Mouse (Mus musculus) kidney, adult 2 months (tissue): ENCODE results near the gene Slc8a1. TPM values are rescaled to one million over a fixed set of nuclear protein-coding genes. Genes with fewer than 3 reads are reported as not detected.

ENCODE experiments used
- DNase-seq: peaks from one replicate; pipeline ENCODE4 v3.0.0; 2021
- H3K27ac ChIP-seq: fragments of 200-500 bp; 2 replicates; pipeline ENCODE4 v1.5.1; 2012; ENCODE audit warnings: low read depth, low read length, control low read depth, inconsistent platforms; ENCODE audit not compliant: insufficient read depth
- H3K27me3 ChIP-seq: fragments of 200-500 bp; replicated peaks from 2 replicates; pipeline ENCODE4 v1.6.1; 2012; ENCODE audit warnings: mild to moderate bottlenecking, moderate library complexity, low read length, inconsistent platforms; ENCODE audit not compliant: control insufficient read depth, insufficient read depth
- H3K36me3 ChIP-seq: fragments of 200-500 bp; 2 replicates; pipeline ENCODE4 v1.6.1; 2012; ENCODE audit warnings: mild to moderate bottlenecking, moderate library complexity, low read length, inconsistent platforms; ENCODE audit not compliant: control insufficient read depth, insufficient read depth
- H3K4me1 ChIP-seq: fragments of 200-500 bp; 2 replicates; pipeline ENCODE4 v1.6.1; 2011; ENCODE audit warnings: low read length; ENCODE audit not compliant: control insufficient read depth, insufficient read depth
- H3K4me3 ChIP-seq: fragments of 200-500 bp; 2 replicates; pipeline ENCODE4 v1.5.1; 2011; ENCODE audit warnings: mild to moderate bottlenecking, low read depth, low read length, control low read depth; ENCODE audit not compliant: insufficient read depth
- CTCF ChIP-seq: fragments of 200-500 bp; conservative IDR thresholded peaks from 2 replicates; pipeline ENCODE4 v1.5.1; 2011; ENCODE audit warnings: low read depth, mild to moderate bottlenecking, control low read depth, low read length, moderate library complexity, mixed read lengths; ENCODE audit not compliant: insufficient read depth, insufficient read length
- POLR2A ChIP-seq: fragments of 200-500 bp; IDR thresholded peaks from one replicate; pipeline ENCODE4 v1.6.1; 2011; ENCODE audit warnings: low read depth, low read length, control low read depth
- WGBS: fragments of 180-500 bp; shearing (Covaris S2); methylation state at CpG from one replicate; pipeline ENCODE4 v1.1.7; 2018; 5-methylcytosine and 5-hydroxymethylcytosine counted together
- polyA plus RNA-seq: library from polyadenylated mRNA; depleted of rRNA; stranded (reverse); fragments of >200 nt; gene quantifications from 2 replicates; pipeline ENCODE4 v1.2.3, GENCODE M21; 2012

Slc8a1 gene
- polyA plus RNA-seq, 1 experiment: 15.1 TPM

DNA sequence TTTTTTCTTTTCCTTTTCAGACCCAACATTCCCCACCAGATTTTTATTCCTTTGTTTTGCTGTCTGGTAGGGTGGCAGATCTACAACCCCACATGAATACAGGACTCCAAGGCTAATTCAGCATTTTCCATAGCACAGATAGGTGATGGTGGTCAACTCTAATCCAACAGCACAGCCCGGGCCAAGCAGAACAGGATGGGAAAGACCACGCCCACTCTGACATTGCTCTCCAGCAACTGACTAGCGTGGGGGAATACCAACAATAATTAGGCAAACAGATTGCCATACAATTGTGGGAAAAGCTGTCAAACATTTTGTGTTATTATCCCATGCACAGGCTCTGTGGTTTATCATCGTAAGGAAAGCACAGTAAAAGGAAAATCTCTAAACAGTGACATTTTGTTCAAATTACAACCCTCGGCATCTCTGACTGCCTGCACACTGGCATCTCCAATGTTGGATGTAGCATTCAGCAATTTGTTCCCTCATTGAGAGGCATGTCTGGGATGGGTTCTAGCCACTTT, 233.0 kb downstream of the Slc8a1 start:
- 87% methylated on average over 5 of the region's 5 CpGs for WGBS

DNA sequence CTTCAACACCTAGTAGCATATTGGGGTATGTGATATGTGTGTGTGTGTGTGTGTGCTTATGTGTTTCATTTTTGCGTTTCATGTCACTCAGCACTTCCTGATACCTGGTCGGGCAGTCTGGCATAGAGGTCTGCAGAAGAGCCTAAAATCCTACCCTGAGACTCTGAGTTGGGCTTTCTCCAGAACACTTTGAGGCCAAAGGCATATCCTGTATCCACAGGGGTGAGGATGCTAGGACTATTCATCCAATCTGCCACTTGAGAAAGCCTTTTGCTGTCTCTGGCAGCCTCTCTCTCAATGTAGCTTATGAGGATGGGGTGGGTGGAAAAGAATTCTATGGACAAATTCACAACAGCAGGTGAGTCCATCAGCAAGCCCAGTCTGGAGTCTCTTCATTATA, 234.1 kb downstream of the Slc8a1 start:
- Histone ChIP-seq H3K36me3 (no peaks in the 10 kb centered on the region), H3K4me1 (no peaks in the 10 kb centered on the region), H3K4me3 (no peak overlapping the region), H3K27me3 (no peaks in the 10 kb centered on the region), H3K27ac (no peak overlapping the region)
- TF ChIP-seq POLR2A: no peak
- TF ChIP-seq CTCF: no peak
- DNase-seq: no peak
- 90% methylated on average over 2 of the region's 2 CpGs for WGBS

More for the DNA sequence above, 233.0 kb downstream of the Slc8a1 start:
- no peaks in the 10 kb centered on the region for H3K4me1 ChIP-seq
- H3K27ac ChIP-seq: no peak overlapping the region
- H3K36me3 ChIP-seq: no peaks in the 10 kb centered on the region
- TF ChIP-seq CTCF: no peak
- no peak for TF ChIP-seq POLR2A
- no peaks in the 10 kb centered on the region for H3K27me3 ChIP-seq
- no peak overlapping the region for H3K4me3 ChIP-seq
- no peak for DNase-seq

- no peak overlapping the region for H3K27ac ChIP-seq
- TF ChIP-seq POLR2A (no peak), CTCF (no peak)
- H3K4me3 ChIP-seq: no peak overlapping the region
- 84% methylated on average over 3 of the region's 3 CpGs for WGBS
- DNase-seq: no peak
- H3K36me3 ChIP-seq: no peaks in the 10 kb centered on the region
- H3K27me3 ChIP-seq: no peaks in the 10 kb centered on the region
- H3K4me1 ChIP-seq: no peaks in the 10 kb centered on the region
These were observed 235.4 kb downstream of the Slc8a1 start for GRCm38 (mm10) chr17:81502732-81503131.

DNA sequence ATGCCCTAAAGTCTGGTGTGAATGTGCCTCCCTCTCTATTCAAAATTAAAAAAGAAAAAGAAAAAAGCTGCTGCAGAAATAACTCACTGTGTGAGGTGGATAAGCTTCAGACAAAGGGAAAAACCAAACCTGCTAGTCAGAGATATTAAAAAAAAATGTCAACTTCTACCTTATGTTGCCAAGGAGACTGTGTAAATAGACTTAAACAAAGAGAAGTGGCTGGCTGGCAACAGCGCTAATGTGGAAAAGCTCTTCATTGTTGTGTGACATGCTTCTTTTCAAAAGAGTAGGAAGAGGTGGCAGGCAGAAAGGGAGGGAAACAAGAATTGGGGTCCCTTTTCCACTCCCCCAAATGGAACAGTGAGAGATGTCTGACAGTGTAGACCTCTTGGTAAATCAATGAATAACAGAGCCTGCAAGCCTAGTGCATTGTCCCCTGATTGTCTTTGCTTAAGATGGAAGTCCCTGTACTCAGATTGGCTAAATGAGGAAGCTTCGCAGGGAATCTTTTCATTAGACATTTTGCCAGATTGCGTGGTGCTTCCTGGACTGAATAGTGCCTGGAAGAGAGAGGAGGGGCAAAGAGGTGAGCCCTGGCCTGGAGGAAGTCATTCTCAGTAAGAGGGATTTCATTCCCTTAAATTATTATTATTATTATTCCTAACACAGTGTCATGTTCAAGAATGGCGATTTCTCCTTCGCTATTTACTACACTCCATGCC, 237.3 kb downstream of the Slc8a1 start:
- 89% methylated on average over 5 of the region's 5 CpGs for WGBS
- DNase-seq: no peak
- H3K27me3 ChIP-seq: no peaks in the 10 kb centered on the region

GRCm38 (mm10) chr17:81497919-81498318, 240.3 kb downstream of the Slc8a1 start:
- Histone ChIP-seq H3K4me1 (no peaks in the 10 kb centered on the region), H3K36me3 (no peaks in the 10 kb centered on the region), H3K27me3 (no peaks in the 10 kb centered on the region), H3K27ac (no peak overlapping the region), H3K4me3 (no peak overlapping the region)
- TF ChIP-seq POLR2A (no peak), CTCF (no peak)
- peak; percentile 39 for DNase-seq

More for the DNA sequence above, 237.3 kb downstream of the Slc8a1 start:
- TF ChIP-seq CTCF (no peak), POLR2A (no peak)
- Histone ChIP-seq H3K4me3 (no peak overlapping the region), H3K27ac (no peak overlapping the region), H3K4me1 (no peaks in the 10 kb centered on the region), H3K36me3 (no peaks in the 10 kb centered on the region)

- 78% methylated on average over 1 of the region's 1 CpGs for WGBS
- no peak for DNase-seq
- no peaks in the 10 kb centered on the region for H3K4me1 ChIP-seq
- H3K4me3 ChIP-seq: no peak overlapping the region
- no peak overlapping the region for H3K27ac ChIP-seq
- TF ChIP-seq CTCF (no peak), POLR2A (no peak)
- H3K27me3 ChIP-seq: no peaks in the 10 kb centered on the region
- no peaks in the 10 kb centered on the region for H3K36me3 ChIP-seq
These were observed 241.6 kb downstream of the Slc8a1 start for GRCm38 (mm10) chr17:81496616-81497015.

GRCm38 (mm10) chr17:81492216-81492865, 245.8 kb downstream of the Slc8a1 start:
- DNase-seq: no peak
- no peak overlapping the region for H3K27ac ChIP-seq
- H3K4me3 ChIP-seq: no peak overlapping the region
- H3K36me3 ChIP-seq: no peaks in the 10 kb centered on the region
- TF ChIP-seq CTCF (no peak), POLR2A (no peak)
- no peaks in the 10 kb centered on the region for H3K4me1 ChIP-seq
- WGBS: 76% methylated on average over 6 of the region's 6 CpGs
- H3K27me3 ChIP-seq: no peaks in the 10 kb centered on the region
